Mouse (Mus musculus) testis, adult 2 months (tissue): ENCODE measurements at regions not wholly inside any gene's neighbourhood (a gene's known extent, or its start where the extent isn't known, plus 50 kb on each side); places are given as distances from the start of the nearest gene placed in this dataset.

Source experiments
- CTCF ChIP-seq: fragments of 200-500 bp; IDR thresholded peaks from 2 replicates; pipeline ENCODE4 v1.5.1; 2012; ENCODE audit warnings: low read depth, mild to moderate bottlenecking, inconsistent platforms, low read length, moderate library complexity; ENCODE audit not compliant: control insufficient read depth, insufficient read depth, insufficient replicate concordance
- POLR2A ChIP-seq: fragments of 200-500 bp; IDR thresholded peaks from 2 replicates; pipeline ENCODE4 v1.6.1; 2012; ENCODE audit warnings: low read depth, mild to moderate bottlenecking, inconsistent platforms, low read length, moderate library complexity; ENCODE audit not compliant: control insufficient read depth

GRCm38 (mm10) chr4:7391596-7391995 lies 847.2 kb downstream of the Car8 start:
- no peak for TF ChIP-seq CTCF
- no peak for TF ChIP-seq POLR2A
